Mouse (Mus musculus) liver, embryonic 14.5 days (tissue): ENCODE measurements around the gene Vkorc1l1.
A peak's percentile ranks its signal among the peaks of the same experiment; 100 is the strongest.

Source experiments
- CTCF ChIP-seq: IDR thresholded peaks from 2 replicates; pipeline ENCODE4 v1.5.1; 2016; ENCODE audit warnings: antibody characterized with exemption, low read depth, control low read depth
- EP300 ChIP-seq: IDR thresholded peaks from 2 replicates; pipeline ENCODE4 v1.6.1; 2016; ENCODE audit warnings: antibody characterized with exemption, low read depth

GRCm38 (mm10) chr5:129993374-129993773 lies 51.6 kb downstream of the Vkorc1l1 start:
- TF ChIP-seq EP300: peak; percentile 44
- no peak for TF ChIP-seq CTCF
